Mouse (Mus musculus) neural tube, embryonic 14.5 days (tissue): ENCODE measurements around the gene Prkra. TPM values are rescaled to one million over a fixed set of nuclear protein-coding genes. Genes with fewer than 3 reads are reported as not detected.
A peak's percentile ranks its signal among the peaks of the same experiment; 100 is the strongest.
"Not testable (repeated sequence)": the region's sequence is repeated elsewhere in the genome, so short reads cannot be mapped to it uniquely, and the experiment has no call there.

Experiments
- ATAC-seq: fragments of 200-750 bp; cut with Nextera tagmentation; 2 replicates; pipeline ENCODE4 v1.8.0; 2017; ENCODE audit warnings: low read depth, mild to moderate bottlenecking, moderate TSS enrichment, moderate library complexity
- H3K27ac ChIP-seq: fragments of 300-500 bp; sonication (generic); 2 replicates; pipeline ENCODE4 v1.5.1; 2014; ENCODE audit warnings: low read depth, mild to moderate bottlenecking, control low read depth, low read length, moderate library complexity, mixed read lengths
- H3K27me3 ChIP-seq: fragments of 300-500 bp; sonication (generic); 2 replicates; pipeline ENCODE4 v1.6.1; 2014; ENCODE audit warnings: low read length; ENCODE audit not compliant: control insufficient read depth, insufficient read depth
- H3K36me3 ChIP-seq: fragments of 300-500 bp; sonication (generic); 2 replicates; pipeline ENCODE4 v1.6.1; 2014; ENCODE audit warnings: low read length, mixed read lengths; ENCODE audit not compliant: control insufficient read depth, insufficient read depth
- H3K4me1 ChIP-seq: fragments of 300-500 bp; sonication (generic); 2 replicates; pipeline ENCODE4 v1.6.1; 2014; ENCODE audit warnings: low read length; ENCODE audit not compliant: control insufficient read depth, insufficient read depth
- H3K4me2 ChIP-seq: fragments of 300-500 bp; sonication (generic); 2 replicates; pipeline ENCODE4 v1.6.1; 2014; ENCODE audit warnings: mild to moderate bottlenecking, low read depth, low read length, control low read depth
- H3K4me3 ChIP-seq: fragments of 300-500 bp; sonication (generic); 2 replicates; pipeline ENCODE4 v1.5.1; 2014; ENCODE audit warnings: low read depth, low read length, control low read depth, mixed read lengths
- H3K9ac ChIP-seq: fragments of 300-500 bp; sonication (generic); replicated peaks from 2 replicates; pipeline ENCODE4 v1.6.1; 2014; ENCODE audit warnings: low read depth, mild to moderate bottlenecking, control low read depth, low read length, mixed read lengths
- H3K9me3 ChIP-seq: fragments of 300-500 bp; sonication (generic); 2 replicates; pipeline ENCODE4 v1.6.1; 2016; ENCODE audit warnings: low read length; ENCODE audit not compliant: control insufficient read depth
- WGBS: fragments of 180-500 bp; shearing (Covaris S2); extraction: QIAGEN DNeasy Blood & Tissue Kit; methylation state at CpG from one replicate; pipeline ENCODE4 v1.1.7; 2014; 5-methylcytosine and 5-hydroxymethylcytosine counted together
- polyA plus RNA-seq: library from polyadenylated mRNA; unstranded; fragments of >200 nt; fragmentation: Nextera tagmentation; extraction: Ambion mirVana; gene quantifications from 2 replicates; pipeline ENCODE4 v1.2.1, GENCODE M21; 2014

Prkra gene
- polyA plus RNA-seq, 1 experiment from 2014 or later: 120 TPM

GRCm38 (mm10) chr2:76647441-76647869 is 360 bp downstream of the Prkra start:
- peak overlapping the region; percentile 91 for H3K27ac ChIP-seq
- peak; percentile 67 for ATAC-seq
- WGBS: 2% methylated on average over 29 of the region's 32 CpGs

GRCm38 (mm10) chr2:76643801-76644200 is 4.0 kb downstream of the Prkra start:
- H3K27me3 ChIP-seq: no peaks in the 10 kb centered on the region
- H3K4me2 ChIP-seq: no peak overlapping the region
- ATAC-seq: no peak
- no peak overlapping the region for H3K9ac ChIP-seq
- no peak overlapping the region for H3K27ac ChIP-seq
- peaks cover 31% of the 10 kb centered on the region for H3K36me3 ChIP-seq
- no peak overlapping the region for H3K4me3 ChIP-seq
- H3K9me3 ChIP-seq: no peaks in the 10 kb centered on the region
- H3K4me1 ChIP-seq: peaks cover 8% of the 10 kb centered on the region

More at GRCm38 (mm10) chr2:76647441-76647869, 360 bp downstream of the Prkra start:
- H3K4me2 ChIP-seq: peak overlapping the region; percentile 77
- H3K27me3 ChIP-seq: no peaks in the 10 kb centered on the region
- H3K9ac ChIP-seq: peak overlapping the region; percentile 81
- H3K4me1 ChIP-seq: peaks cover 8% of the 10 kb centered on the region
- no peaks in the 10 kb centered on the region for H3K36me3 ChIP-seq
- H3K4me3 ChIP-seq: peak overlapping the region; percentile 79
- no peaks in the 10 kb centered on the region for H3K9me3 ChIP-seq

- Histone ChIP-seq H3K9ac (no peak overlapping the region), H3K4me3 (no peak overlapping the region), H3K4me1 (no peaks in the 10 kb centered on the region), H3K9me3 (no peaks in the 10 kb centered on the region), H3K4me2 (no peak overlapping the region), H3K27me3 (no peaks in the 10 kb centered on the region), H3K27ac (no peak overlapping the region), H3K36me3 (peaks cover 55% of the 10 kb centered on the region)
- no peak for ATAC-seq
- WGBS: 95% methylated on average over 2 of the region's 2 CpGs
Observed at GRCm38 (mm10) chr2:76639637-76640036, 8.2 kb downstream of the Prkra start.

- H3K9me3 ChIP-seq: no peaks in the 10 kb centered on the region
- no peaks in the 10 kb centered on the region for H3K27me3 ChIP-seq
- no peaks in the 10 kb centered on the region for H3K4me1 ChIP-seq
- no peak overlapping the region for H3K9ac ChIP-seq
- ATAC-seq: no peak
- 90% methylated on average over 4 of the region's 4 CpGs for WGBS
- H3K27ac ChIP-seq: no peak overlapping the region
- H3K4me3 ChIP-seq: no peak overlapping the region
- H3K4me2 ChIP-seq: no peak overlapping the region
- peaks cover 57% of the 10 kb centered on the region for H3K36me3 ChIP-seq
Observed at GRCm38 (mm10) chr2:76631600-76631999, 16.2 kb downstream of the Prkra start.

GRCm38 (mm10) chr2:76630293-76630692 is 17.5 kb downstream of the Prkra start:
- Histone ChIP-seq H3K9ac (no peak overlapping the region), H3K27ac (no peak overlapping the region), H3K4me1 (no peaks in the 10 kb centered on the region), H3K27me3 (no peaks in the 10 kb centered on the region), H3K9me3 (no peaks in the 10 kb centered on the region), H3K4me3 (no peak overlapping the region), H3K36me3 (peaks cover 45% of the 10 kb centered on the region), H3K4me2 (no peak overlapping the region)
- no peak for ATAC-seq
- 96% methylated on average over 12 of the region's 12 CpGs for WGBS

GRCm38 (mm10) chr2:76622316-76622715 is 25.5 kb downstream of the Prkra start:
- WGBS: 92% methylated on average over 2 of the region's 2 CpGs
- not testable (repeated sequence) for H3K9ac ChIP-seq, H3K4me2 ChIP-seq, ATAC-seq, H3K4me3 ChIP-seq, H3K27me3 ChIP-seq, H3K4me1 ChIP-seq, H3K27ac ChIP-seq, H3K36me3 ChIP-seq, H3K9me3 ChIP-seq

GRCm38 (mm10) chr2:76621724-76622123 is 26.1 kb downstream of the Prkra start:
- 70% methylated on average over 1 of the region's 1 CpGs for WGBS
- Histone ChIP-seq H3K4me1 (no peaks in the 10 kb centered on the region), H3K36me3 (no peaks in the 10 kb centered on the region), H3K4me2 (no peak overlapping the region), H3K9me3 (no peaks in the 10 kb centered on the region), H3K4me3 (no peak overlapping the region), H3K27me3 (no peaks in the 10 kb centered on the region), H3K27ac (no peak overlapping the region), H3K9ac (no peak overlapping the region)
- ATAC-seq: no peak

- no peak for ATAC-seq
- Histone ChIP-seq H3K4me3 (no peak overlapping the region), H3K9ac (no peak overlapping the region), H3K9me3 (no peaks in the 10 kb centered on the region), H3K27me3 (no peaks in the 10 kb centered on the region), H3K36me3 (no peaks in the 10 kb centered on the region), H3K27ac (no peak overlapping the region), H3K4me2 (no peak overlapping the region), H3K4me1 (no peaks in the 10 kb centered on the region)
- WGBS: 91% methylated on average over 5 of the region's 5 CpGs
Observed at GRCm38 (mm10) chr2:76620188-76620587, 27.6 kb downstream of the Prkra start.

GRCm38 (mm10) chr2:76618078-76618477 is 29.7 kb downstream of the Prkra start:
- H3K4me1 ChIP-seq: no peaks in the 10 kb centered on the region
- peak; percentile 46; the same call in 1 of the 2 replicates for ATAC-seq
- no peak overlapping the region for H3K9ac ChIP-seq
- H3K36me3 ChIP-seq: no peaks in the 10 kb centered on the region
- H3K4me3 ChIP-seq: no peak overlapping the region
- no peaks in the 10 kb centered on the region for H3K9me3 ChIP-seq
- no peak overlapping the region for H3K4me2 ChIP-seq
- WGBS: 31% methylated on average over 1 of the region's 1 CpGs
- H3K27ac ChIP-seq: no peak overlapping the region
- H3K27me3 ChIP-seq: no peaks in the 10 kb centered on the region

GRCm38 (mm10) chr2:76611996-76612395 is 35.8 kb downstream of the Prkra start:
- Histone ChIP-seq H3K27me3 (no peaks in the 10 kb centered on the region), H3K36me3 (no peaks in the 10 kb centered on the region), H3K27ac (no peak overlapping the region), H3K4me1 (no peaks in the 10 kb centered on the region), H3K9me3 (no peaks in the 10 kb centered on the region), H3K9ac (no peak overlapping the region), H3K4me3 (no peak overlapping the region), H3K4me2 (no peak overlapping the region)
- WGBS: 89% methylated on average over 3 of the region's 3 CpGs
- no peak for ATAC-seq
